Mouse (Mus musculus) cerebellum, adult 8-10 months (tissue): ENCODE results near the gene Fn3krp.

Source experiments
- DNase-seq: peaks from one replicate; pipeline ENCODE4 v3.0.0; 2022

Fn3krp gene

GRCm38 (mm10) chr11:121420830-121421552, at the start of gene Fn3krp:
Fn3krp (plus strand) TSS chr11:121421401.
- peak; percentile 100 for DNase-seq

- DNase-seq, result no peak
Observed at GRCm38 (mm10) chr11:121373305-121373704, 47.9 kb upstream of the Fn3krp start.

- DNase-seq, result no peak
Observed at GRCm38 (mm10) chr11:121378644-121379043, 42.6 kb upstream of the Fn3krp start.

- no peak for DNase-seq
Observed at GRCm38 (mm10) chr11:121380294-121380693, 40.9 kb upstream of the Fn3krp start.

- DNase-seq, result peak; percentile 72
Observed at GRCm38 (mm10) chr11:121387750-121388553, 33.2 kb upstream of the Fn3krp start, which contains the start of gene Rab40b. Rab40b (minus strand) TSS chr11:121388251.

GRCm38 (mm10) chr11:121388554-121388945, 32.7 kb upstream of the Fn3krp start:
- no peak for DNase-seq

GRCm38 (mm10) chr11:121390793-121391192, 30.4 kb upstream of the Fn3krp start:
- no peak for DNase-seq

GRCm38 (mm10) chr11:121392405-121392804, 28.8 kb upstream of the Fn3krp start:
- DNase-seq, result no peak

- no peak for DNase-seq
Observed at GRCm38 (mm10) chr11:121407366-121408155, 13.6 kb upstream of the Fn3krp start.

GRCm38 (mm10) chr11:121414762-121415161, 6.4 kb upstream of the Fn3krp start:
- no peak for DNase-seq

- no peak for DNase-seq
Observed at GRCm38 (mm10) chr11:121415351-121415750, 5.8 kb upstream of the Fn3krp start.

- DNase-seq, result no peak
Observed at GRCm38 (mm10) chr11:121417971-121418370, 3.2 kb upstream of the Fn3krp start.

GRCm38 (mm10) chr11:121418932-121419331, 2.3 kb upstream of the Fn3krp start:
- DNase-seq, result no peak

GRCm38 (mm10) chr11:121420379-121420778, 822 bp upstream of the Fn3krp start:
- DNase-seq, result no peak

GRCm38 (mm10) chr11:121421553-121422173, 462 bp downstream of the Fn3krp start:
- no peak for DNase-seq

GRCm38 (mm10) chr11:121433397-121433796, 12.2 kb downstream of the Fn3krp start:
- DNase-seq, result no peak

GRCm38 (mm10) chr11:121434156-121435155, 13.3 kb downstream of the Fn3krp start, which contains the start of gene Fn3k:
Fn3k (plus strand) TSS chr11:121434913.
- DNase-seq, result peak; percentile 96

GRCm38 (mm10) chr11:121437236-121437635, 16.0 kb downstream of the Fn3krp start:
- DNase-seq, result no peak

GRCm38 (mm10) chr11:121439686-121440292, 18.6 kb downstream of the Fn3krp start:
- DNase-seq, result no peak

GRCm38 (mm10) chr11:121441653-121442052, 20.5 kb downstream of the Fn3krp start:
- DNase-seq, result no peak

GRCm38 (mm10) chr11:121442076-121442475, 20.9 kb downstream of the Fn3krp start:
- DNase-seq, result no peak
